Mouse (Mus musculus): ENCODE results near the gene Plcb2. TPM values are rescaled to one million over a fixed set of nuclear protein-coding genes. Genes with fewer than 3 reads are reported as not detected.

Plcb2 gene
- polyA plus RNA-seq, 1 experiment from 2014 or later, result 0.46 TPM

DNA sequence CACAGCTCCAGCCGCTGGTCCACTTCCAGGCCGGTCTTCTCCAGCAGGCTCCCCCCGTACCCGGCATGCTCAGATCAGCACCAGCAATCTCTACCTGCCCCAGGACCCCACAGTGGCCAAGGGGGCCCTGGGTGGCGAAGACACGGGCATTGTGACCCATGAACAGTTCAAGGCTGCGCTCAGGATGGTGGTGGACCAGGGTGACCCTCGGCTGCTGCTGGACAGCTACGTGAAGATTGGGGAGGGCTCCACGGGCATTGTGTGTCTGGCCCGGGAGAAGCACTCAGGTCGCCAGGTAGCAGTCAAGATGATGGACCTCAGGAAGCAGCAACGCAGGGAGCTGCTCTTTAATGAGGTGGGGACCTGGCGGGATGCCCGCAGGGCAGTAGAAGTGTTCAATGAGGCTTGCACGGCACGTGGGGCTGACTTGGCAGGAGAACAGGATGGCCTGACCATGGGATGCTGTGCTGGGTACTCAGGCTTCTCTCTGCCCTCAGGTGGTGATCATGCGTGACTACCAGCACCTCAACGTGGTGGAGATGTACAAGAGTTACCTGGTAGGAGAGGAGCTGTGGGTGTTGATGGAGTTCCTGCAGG lies 34.8 kb downstream of the Plcb2 start:
- 80% methylated on average over 19 of the region's 19 CpGs for WGBS
- H3K9ac ChIP-seq, result no peak overlapping the region
- peaks cover 62% of the 10 kb centered on the region for H3K27me3 ChIP-seq
- H3K27ac ChIP-seq, result no peak overlapping the region
- H3K4me1 ChIP-seq, result peaks cover 22% of the 10 kb centered on the region
- H3K4me3 ChIP-seq, result no peak overlapping the region
- ATAC-seq (ENCODE audit: low FRiP score, low read depth), result no peak
- no peaks in the 10 kb centered on the region for H3K9me3 ChIP-seq
- H3K36me3 ChIP-seq, result no peaks in the 10 kb centered on the region
- H3K4me2 ChIP-seq (replicated peaks), result no peak overlapping the region

DNA sequence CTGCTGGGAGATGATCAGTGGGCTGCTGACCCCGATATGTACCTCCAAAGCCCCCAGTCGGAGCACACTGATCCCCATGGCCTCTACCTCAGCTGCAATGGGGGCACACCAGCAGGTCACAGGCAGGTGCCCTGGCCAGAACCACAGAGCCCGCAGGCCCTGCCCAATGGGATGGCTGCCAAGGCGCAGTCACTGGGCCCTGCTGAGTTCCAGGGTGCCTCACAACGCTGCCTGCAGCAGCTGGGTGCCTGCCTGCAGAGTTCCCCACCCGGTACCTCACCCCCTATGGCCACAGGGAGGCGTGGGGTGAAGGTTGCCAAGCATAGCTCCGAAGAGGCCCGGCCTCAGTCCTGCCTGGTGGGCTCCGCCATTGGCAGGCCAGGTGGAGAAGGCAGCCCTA lies 38.4 kb downstream of the Plcb2 start:
- Histone ChIP-seq H3K9ac (no peak overlapping the region), H3K4me1 (no peaks in the 10 kb centered on the region), H3K4me2 (replicated peaks) (no peak overlapping the region), H3K4me3 (no peak overlapping the region), H3K27ac (no peak overlapping the region), H3K27me3 (peaks cover 29% of the 10 kb centered on the region), H3K9me3 (no peaks in the 10 kb centered on the region), H3K36me3 (no peaks in the 10 kb centered on the region)
- 79% methylated on average over 10 of the region's 10 CpGs for WGBS
- ATAC-seq (ENCODE audit: low FRiP score, low read depth), result no peak

DNA sequence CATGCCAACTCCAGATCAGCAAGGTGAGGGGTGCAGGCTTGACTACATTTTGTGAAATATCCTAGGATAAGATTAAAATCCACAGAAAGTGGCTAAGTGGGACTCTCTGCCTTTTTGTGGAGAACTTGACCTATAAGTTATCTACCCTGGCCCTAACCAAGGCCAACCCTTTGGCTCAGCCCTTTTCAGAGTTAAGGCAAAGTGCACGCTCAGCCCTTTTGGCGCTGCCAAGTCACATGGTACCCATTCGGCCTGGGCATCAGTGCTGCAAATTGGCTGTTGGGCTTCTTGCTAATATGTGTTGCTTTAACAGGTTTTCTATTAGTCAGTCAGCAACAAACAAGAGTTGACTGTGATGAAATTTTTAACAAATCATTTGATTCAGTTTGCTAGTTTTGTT lies 40.4 kb downstream of the Plcb2 start:
- no peaks in the 10 kb centered on the region for H3K36me3 ChIP-seq
- H3K27me3 ChIP-seq, result peaks cover 13% of the 10 kb centered on the region; the same call in 1 of the 2 replicates
- no peak overlapping the region for H3K9ac ChIP-seq
- H3K27ac ChIP-seq, result no peak overlapping the region
- H3K9me3 ChIP-seq, result no peaks in the 10 kb centered on the region
- H3K4me2 ChIP-seq (replicated peaks), result no peak overlapping the region
- no peak for ATAC-seq (ENCODE audit: low FRiP score, low read depth)
- 94% methylated on average over 3 of the region's 3 CpGs for whole genome bisulfite sequencing
- H3K4me3 ChIP-seq, result no peak overlapping the region
- no peaks in the 10 kb centered on the region for H3K4me1 ChIP-seq

DNA sequence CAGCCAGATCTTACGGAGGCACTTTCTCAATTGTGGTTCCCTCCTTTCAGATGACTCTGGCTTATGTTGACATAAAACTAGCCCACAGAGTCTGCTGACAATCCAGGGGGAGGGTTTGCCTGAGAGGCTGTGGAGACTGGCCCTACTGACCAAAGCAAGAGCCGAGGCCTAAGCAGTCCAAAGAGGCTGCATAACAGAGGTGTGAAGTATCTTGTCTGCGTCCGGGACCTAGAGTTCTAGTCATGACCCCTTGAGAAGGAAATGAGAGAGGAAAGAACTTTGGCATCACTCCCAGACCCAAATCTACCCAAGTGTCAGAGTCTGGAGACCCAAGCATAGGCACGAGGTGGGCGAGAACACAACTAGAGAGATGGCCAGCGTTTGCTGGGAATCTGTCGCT lies 41.5 kb downstream of the Plcb2 start:
- Histone ChIP-seq H3K4me1 (no peaks in the 10 kb centered on the region; the same call in 1 of the 2 replicates), H3K27me3 (peaks cover 13% of the 10 kb centered on the region; the same call in 1 of the 2 replicates), H3K9ac (no peak overlapping the region), H3K36me3 (no peaks in the 10 kb centered on the region), H3K9me3 (no peaks in the 10 kb centered on the region), H3K27ac (no peak overlapping the region), H3K4me2 (replicated peaks) (no peak overlapping the region), H3K4me3 (no peak overlapping the region)
- ATAC-seq (ENCODE audit: low FRiP score, low read depth), result no peak
- 82% methylated on average over 8 of the region's 8 CpGs for WGBS

DNA sequence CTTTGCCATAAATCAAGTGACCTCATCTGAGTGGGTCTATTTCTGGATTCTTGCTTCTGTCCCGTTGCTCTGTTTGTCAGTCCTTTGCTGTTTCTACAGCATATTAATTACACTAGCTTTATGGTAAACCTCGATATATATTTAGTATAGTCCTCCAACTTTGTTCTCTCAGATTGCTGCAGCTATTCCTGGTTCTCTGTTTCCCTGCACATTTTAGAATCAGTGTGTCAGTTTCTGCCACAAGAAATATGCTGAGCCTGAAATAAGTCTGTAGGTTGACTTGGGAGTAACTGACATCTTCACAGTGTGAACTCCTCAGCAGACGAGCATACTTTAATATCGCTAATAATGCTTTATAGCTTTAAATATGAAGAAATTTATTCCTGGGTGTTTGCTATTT lies 43.1 kb downstream of the Plcb2 start:
- no peak for ATAC-seq (ENCODE audit: low FRiP score, low read depth)
- no peaks in the 10 kb centered on the region for H3K9me3 ChIP-seq
- no peak overlapping the region for H3K4me2 ChIP-seq (replicated peaks)
- H3K27me3 ChIP-seq, result peaks cover 20% of the 10 kb centered on the region
- no peak overlapping the region for H3K27ac ChIP-seq
- H3K36me3 ChIP-seq, result no peaks in the 10 kb centered on the region
- WGBS, result 84% methylated on average over 4 of the region's 4 CpGs
- H3K4me1 ChIP-seq, result no peaks in the 10 kb centered on the region; the same call in 1 of the 2 replicates
- no peak overlapping the region for H3K4me3 ChIP-seq
- no peak overlapping the region for H3K9ac ChIP-seq

DNA sequence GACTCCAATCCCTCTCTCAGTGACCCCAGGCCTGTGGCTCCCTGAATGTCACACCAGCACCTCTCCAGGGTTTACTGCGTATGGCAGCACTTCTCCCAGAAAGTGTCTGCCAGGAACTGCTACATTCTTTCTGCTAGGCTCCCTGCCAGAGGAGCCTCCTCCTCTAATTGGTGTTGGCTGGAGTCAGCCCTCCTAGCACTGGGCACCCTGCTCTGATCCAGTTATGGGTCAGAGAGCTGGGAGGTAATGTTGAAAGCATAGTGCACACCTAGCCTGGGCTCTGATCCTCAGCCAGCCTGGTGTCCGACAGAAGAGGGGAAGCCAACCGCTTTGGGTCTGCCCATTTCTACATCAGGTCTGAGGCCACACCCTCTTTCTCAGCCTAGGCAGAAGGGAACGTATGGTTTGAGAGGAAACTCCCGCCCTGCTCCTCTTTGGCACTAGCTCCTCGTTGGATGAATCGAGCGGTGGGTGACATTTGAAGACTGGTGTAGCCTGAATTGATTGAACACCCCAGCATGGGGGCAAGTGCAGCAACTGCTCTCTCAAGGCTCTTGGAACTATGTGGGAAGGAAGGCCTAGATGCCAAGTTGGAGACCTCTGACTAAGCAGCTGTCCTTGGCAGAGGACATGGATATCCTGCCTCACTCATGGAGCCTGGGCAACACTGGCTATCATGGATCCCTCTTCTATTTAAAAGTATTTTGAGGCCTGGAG lies 45.5 kb downstream of the Plcb2 start:
- Histone ChIP-seq H3K4me3 (no peak overlapping the region), H3K9me3 (no peaks in the 10 kb centered on the region), H3K27ac (no peak overlapping the region), H3K27me3 (peaks cover 36% of the 10 kb centered on the region), H3K9ac (no peak overlapping the region), H3K36me3 (no peaks in the 10 kb centered on the region), H3K4me2 (replicated peaks) (no peak overlapping the region), H3K4me1 (peaks cover under 1% of the 10 kb centered on the region)
- ATAC-seq (ENCODE audit: low FRiP score, low read depth), result no peak
- WGBS, result 45% methylated on average over 8 of the region's 8 CpGs

DNA sequence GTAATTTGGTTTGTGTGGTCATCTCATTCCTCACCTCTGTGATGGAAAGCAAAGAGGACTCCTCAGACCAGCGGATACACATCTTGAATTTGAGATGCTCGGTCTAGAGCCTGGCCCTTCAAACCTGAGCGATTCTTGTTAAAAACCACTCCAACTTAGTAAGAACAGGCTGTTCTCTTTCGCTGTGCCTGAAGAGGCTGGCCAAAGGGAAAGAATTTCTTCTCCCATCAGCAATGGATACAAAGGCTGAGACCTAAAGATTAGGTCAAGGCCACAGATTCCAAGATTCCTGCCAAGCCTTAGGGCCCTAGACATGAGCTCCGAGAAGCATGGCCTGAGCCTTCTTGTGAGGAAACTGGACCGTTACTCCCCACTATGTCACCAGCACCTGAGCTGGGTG lies 47.3 kb downstream of the Plcb2 start:
- Histone ChIP-seq H3K9me3 (no peaks in the 10 kb centered on the region), H3K27me3 (peaks cover 53% of the 10 kb centered on the region), H3K27ac (no peak overlapping the region), H3K36me3 (no peaks in the 10 kb centered on the region), H3K4me1 (peaks cover 13% of the 10 kb centered on the region), H3K4me2 (replicated peaks) (no peak overlapping the region), H3K9ac (no peak overlapping the region), H3K4me3 (no peak overlapping the region)
- no peak for ATAC-seq (ENCODE audit: low FRiP score, low read depth)
- 92% methylated on average over 6 of the region's 6 CpGs for WGBS

DNA sequence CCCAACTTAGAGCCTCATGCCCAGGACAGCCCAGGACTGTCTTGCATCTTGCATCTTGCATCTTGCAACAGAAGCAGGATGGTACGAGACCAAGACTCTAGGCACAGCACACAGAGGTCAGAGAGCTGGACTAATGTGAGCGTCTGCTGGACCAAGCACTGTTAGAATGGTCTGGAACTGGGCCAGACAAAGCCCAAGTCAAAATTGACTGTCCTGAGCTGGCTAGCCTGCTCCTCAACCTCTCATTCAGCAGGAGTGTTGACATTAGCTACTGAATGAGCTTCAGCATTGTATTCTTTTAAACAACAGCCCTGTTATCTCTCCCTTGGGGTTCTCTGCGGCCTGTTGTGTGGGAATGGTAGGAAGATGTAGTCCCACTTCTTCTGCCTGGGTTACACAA lies 48.7 kb downstream of the Plcb2 start:
- 77% methylated on average over 3 of the region's 3 CpGs for WGBS
- Histone ChIP-seq H3K9me3 (no peaks in the 10 kb centered on the region), H3K27me3 (peaks cover 67% of the 10 kb centered on the region), H3K27ac (no peak overlapping the region), H3K4me1 (peaks cover 13% of the 10 kb centered on the region), H3K36me3 (no peaks in the 10 kb centered on the region), H3K9ac (no peak overlapping the region), H3K4me2 (replicated peaks) (no peak overlapping the region), H3K4me3 (no peak overlapping the region)
- no peak for ATAC-seq (ENCODE audit: low FRiP score, low read depth)

DNA sequence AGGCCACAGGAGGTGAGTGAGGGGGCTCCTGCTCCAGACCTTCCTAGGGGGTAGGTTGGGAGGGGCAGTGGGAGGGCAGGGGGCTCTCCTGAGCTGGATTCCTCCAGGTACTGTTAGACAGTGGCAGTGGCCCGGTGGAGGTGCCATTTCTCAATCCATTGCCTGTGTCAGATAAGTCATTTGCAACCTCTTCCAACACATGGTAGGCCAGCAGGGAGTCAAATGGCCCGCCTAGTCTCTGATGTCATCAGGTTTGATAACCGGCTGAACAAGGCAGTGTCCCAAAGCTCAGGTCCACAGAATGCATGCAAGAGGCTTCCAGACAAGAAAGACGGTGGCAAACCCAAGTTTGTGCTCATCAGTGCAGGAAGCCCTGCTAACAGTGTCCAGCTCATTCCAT lies 50.4 kb downstream of the Plcb2 start:
- Histone ChIP-seq H3K4me3 (peak overlapping the region; percentile 58), H3K4me1 (peaks cover 13% of the 10 kb centered on the region), H3K9me3 (no peaks in the 10 kb centered on the region), H3K27ac (no peak overlapping the region), H3K4me2 (replicated peaks) (peak overlapping the region; percentile 97), H3K9ac (peak overlapping the region; percentile 70), H3K36me3 (no peaks in the 10 kb centered on the region), H3K27me3 (peaks cover 85% of the 10 kb centered on the region)
- WGBS, result 10% methylated on average over 4 of the region's 4 CpGs
- no peak for ATAC-seq (ENCODE audit: low FRiP score, low read depth)

DNA sequence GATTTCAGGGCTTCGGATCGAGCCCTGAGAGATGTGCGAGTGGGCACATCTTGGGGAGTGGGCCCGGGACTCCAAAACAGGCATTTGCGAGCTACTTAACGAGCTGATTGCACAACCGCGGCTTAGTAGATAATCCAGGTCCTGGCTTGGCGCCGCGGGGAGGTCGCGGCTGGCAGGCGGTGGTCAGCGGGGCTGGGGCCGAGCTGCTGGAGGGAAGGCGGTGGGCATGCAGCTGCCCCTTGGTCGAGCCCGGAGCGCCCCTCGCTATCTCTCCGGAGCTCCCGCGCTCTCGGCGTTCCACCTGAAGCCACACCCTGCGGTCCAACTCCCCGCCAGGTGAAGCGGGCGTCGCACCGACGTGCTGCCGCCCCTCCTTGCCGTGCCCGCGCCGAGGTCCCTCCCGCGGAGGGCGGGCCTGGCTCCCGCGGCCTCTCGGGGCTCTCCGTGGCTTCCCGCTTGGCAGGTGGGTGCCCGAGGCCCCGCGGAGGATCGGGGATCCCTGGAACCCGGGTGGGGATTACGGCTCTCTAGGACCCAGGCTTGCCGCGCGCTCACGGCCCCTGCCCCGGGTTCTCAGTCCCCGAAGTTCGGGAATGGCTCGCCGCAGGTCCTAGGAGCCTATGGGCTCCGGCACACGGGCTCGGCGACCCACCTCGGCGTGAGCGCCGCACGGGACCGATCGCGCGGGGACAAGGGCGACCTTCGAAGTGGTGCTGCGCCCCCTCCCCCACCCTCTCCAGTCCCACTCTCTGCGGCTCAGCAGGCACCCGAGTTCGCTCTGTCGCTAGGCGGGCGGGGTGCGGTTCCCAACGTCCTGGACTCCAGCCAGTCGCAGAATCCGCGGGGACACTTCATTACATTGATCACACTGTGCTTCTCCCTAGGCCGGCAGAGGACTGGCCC lies 51.1 kb downstream of the Plcb2 start:
- Histone ChIP-seq H3K9ac (peak overlapping the region; percentile 70), H3K36me3 (no peaks in the 10 kb centered on the region), H3K27me3 (peaks cover 89% of the 10 kb centered on the region), H3K4me1 (peaks cover 13% of the 10 kb centered on the region), H3K27ac (no peak overlapping the region), H3K4me3 (peak overlapping the region; percentile 58), H3K4me2 (replicated peaks) (peak overlapping the region; percentile 97), H3K9me3 (no peaks in the 10 kb centered on the region)
- peak; percentile 29; the same call in 1 of the 2 replicates for ATAC-seq (ENCODE audit: low FRiP score, low read depth)
- under 1% methylated on average over 77 of the region's 89 CpGs for WGBS

DNA sequence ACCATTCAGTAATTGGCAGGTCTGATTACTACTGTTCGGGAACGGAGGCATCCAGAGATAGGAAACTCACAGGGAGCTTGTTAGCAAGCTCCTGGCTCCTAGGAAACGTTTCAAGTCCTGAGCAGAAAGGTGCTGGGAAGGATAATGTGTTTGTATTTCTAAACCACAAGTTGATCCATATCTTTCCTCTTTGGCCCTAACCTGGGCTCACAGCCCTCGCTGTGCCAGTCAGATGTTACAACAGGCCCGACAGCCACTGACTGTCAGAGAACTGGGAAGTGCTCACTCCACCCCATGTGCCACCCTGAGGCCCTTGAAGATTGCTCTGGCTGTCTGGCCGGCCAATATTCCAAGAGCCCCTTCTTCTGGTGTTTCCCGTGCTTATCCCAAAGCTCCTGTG lies 53.7 kb downstream of the Plcb2 start:
- H3K27ac ChIP-seq, result no peak overlapping the region
- ATAC-seq (ENCODE audit: low FRiP score, low read depth), result no peak
- 9% methylated on average over 7 of the region's 7 CpGs for WGBS
- no peak overlapping the region for H3K4me2 ChIP-seq (replicated peaks)
- H3K4me3 ChIP-seq, result no peak overlapping the region
- H3K9me3 ChIP-seq, result no peaks in the 10 kb centered on the region
- H3K36me3 ChIP-seq, result no peaks in the 10 kb centered on the region
- peaks cover 18% of the 10 kb centered on the region for H3K4me1 ChIP-seq
- no peak overlapping the region for H3K9ac ChIP-seq
- peaks cover 86% of the 10 kb centered on the region for H3K27me3 ChIP-seq
